Mouse (Mus musculus): ENCODE measurements around the gene Cdkn1c.

Gene Cdkn1c

DNA sequence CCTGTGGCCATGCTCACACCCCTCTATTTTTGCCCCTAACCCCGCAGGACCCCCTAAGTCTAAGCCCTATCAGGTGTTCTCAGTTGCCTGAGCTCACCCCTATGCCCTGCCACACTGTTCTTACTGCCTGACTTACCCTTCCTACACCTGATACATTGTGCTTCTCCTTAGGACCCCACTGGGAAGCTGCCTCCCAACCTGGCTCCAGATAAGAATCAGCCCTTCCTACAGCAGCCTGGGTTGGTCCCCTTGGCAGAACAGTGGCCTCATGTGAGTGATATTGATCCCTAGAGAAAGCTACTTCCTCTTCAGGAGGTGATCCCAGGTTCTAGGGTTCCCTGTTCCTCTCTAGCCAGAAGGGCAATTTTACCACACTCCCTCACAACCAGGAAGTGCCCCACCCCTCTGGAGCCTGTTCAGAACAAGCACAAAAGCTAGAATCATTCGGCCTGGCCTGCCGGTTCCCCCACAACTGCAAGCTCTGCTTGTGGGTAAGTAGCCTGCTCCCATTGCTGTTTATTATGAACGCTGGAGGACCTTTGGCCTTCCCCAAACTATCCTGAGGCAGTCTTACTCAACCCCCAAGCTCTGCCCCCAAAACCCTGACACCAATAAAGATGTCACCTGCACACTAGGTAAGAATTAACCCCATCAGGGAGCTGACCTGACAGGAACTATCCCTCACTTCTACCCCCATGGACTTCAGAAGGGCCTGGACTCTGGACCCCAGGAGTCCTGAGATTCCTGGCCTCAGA, 12.7 kb upstream of the Cdkn1c start, which contains the start of gene Slc22a18:
Gene Slc22a18, plus strand, starts transcription at position 390 of the 755 bp plus-strand sequence.
- DNase-seq (ENCODE audit: low read depth, low spot score) = no peak

GRCm38 (mm10) chr7:143469946-143470345, 9.1 kb upstream of the Cdkn1c start:
- DNase-seq (ENCODE audit: low read depth, low spot score) = peak; percentile 75

DNA sequence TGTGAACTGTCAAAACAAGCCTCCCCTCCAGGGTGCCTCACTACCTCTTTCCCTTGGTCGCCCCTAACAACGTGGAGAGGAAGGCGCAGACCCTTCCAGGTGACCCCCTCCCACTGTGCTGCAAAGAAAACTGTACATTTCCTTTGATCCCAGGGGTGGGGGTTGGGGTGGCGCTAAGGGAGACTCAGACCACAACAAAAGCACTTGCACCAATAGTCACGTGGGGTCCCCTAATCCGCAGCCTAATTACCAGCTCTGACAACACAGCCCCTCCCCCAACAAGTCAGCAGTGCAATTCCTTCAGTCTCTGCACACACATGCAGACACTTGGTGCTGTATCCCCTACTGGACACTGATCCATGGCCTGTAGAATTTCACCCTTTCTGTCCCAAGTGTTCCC, 6.9 kb upstream of the Cdkn1c start:
- no peak for DNase-seq (ENCODE audit: low read depth, low spot score)

- peak; percentile 82 for DNase-seq (ENCODE audit: low read depth, low spot score)
Measured at GRCm38 (mm10) chr7:143466099-143466677, 5.3 kb upstream of the Cdkn1c start.

- peak; percentile 57 for DNase-seq (ENCODE audit: low read depth, low spot score)
Measured at GRCm38 (mm10) chr7:143464811-143465560, 4.1 kb upstream of the Cdkn1c start.

DNA sequence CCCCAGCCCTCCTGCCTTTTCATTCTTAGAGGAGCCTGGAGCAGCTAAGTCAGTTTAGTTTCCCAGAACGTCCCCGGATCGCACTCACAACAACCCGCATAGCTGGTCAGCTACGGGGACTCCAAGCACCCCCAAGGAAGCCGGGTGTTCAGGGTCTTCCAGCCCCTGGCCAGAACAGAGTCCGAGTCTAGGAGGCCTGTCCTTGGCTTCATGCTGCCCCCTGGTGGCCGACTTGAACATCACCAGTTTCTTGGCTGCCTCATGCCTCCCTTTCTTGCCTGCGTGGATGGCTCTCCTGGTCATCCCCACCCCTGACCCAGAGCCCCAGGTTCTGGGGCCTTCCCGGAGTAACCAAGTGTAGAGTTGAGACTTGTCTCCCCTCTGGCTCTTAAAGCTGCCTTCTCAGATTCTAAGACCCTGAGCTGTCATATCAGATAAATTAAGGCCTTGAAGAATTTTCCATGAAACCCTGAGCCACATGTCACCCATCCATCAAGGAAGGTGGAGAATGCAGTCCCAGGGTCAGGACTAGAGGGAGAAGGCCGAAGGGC, 3.1 kb upstream of the Cdkn1c start:
- DNase-seq (ENCODE audit: low read depth, low spot score) = peak; percentile 81

- DNase-seq (ENCODE audit: low read depth, low spot score) = no peak
Measured at GRCm38 (mm10) chr7:143462516-143462915, 1.7 kb upstream of the Cdkn1c start.

- peak; percentile 35 for DNase-seq (ENCODE audit: low read depth, low spot score)
Measured at GRCm38 (mm10) chr7:143461920-143462319, 1.1 kb upstream of the Cdkn1c start.

- DNase-seq (ENCODE audit: low read depth, low spot score) = no peak
Measured at GRCm38 (mm10) chr7:143461294-143461870, 532 bp upstream of the Cdkn1c start.

DNA sequence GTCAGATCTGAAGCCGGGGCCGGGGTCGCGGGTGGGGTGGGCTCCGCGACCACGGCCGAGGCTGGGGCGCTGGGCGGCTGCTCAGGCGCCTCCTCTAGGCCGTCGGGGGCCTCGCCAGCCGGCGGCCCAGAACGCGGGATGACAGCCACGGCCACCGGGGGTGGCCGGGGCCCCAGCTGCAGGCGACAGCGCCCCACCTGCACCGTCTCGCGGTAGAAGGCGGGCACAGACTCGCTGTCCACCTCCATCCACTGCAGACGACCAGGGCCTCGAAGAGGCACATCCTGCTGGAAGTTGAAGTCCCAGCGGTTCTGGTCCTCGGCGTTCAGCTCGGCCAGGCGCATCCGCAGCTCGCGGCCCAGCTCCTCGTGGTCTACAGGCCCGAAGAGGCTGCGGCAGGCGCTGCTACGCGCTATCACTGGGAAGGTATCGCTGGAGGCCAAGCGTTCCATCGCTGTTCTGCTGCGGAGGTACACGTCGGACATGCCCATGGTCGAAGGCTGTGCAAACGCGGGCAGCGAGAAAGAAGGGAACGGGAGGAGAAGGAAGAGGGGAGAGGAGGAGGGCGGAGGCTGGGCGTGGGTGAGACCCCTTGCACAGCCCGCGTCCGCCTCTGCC, 524 bp downstream of the Cdkn1c start:
- no peak for DNase-seq (ENCODE audit: low read depth, low spot score)

- peak; percentile 32 for DNase-seq (ENCODE audit: low read depth, low spot score)
Measured at GRCm38 (mm10) chr7:143459332-143460211, 1.3 kb downstream of the Cdkn1c start.

- DNase-seq (ENCODE audit: low read depth, low spot score) = no peak
Measured at GRCm38 (mm10) chr7:143458963-143459331, 1.9 kb downstream of the Cdkn1c start.

- no peak for DNase-seq (ENCODE audit: low read depth, low spot score)
Measured at GRCm38 (mm10) chr7:143447130-143447529, 13.7 kb downstream of the Cdkn1c start.

DNA sequence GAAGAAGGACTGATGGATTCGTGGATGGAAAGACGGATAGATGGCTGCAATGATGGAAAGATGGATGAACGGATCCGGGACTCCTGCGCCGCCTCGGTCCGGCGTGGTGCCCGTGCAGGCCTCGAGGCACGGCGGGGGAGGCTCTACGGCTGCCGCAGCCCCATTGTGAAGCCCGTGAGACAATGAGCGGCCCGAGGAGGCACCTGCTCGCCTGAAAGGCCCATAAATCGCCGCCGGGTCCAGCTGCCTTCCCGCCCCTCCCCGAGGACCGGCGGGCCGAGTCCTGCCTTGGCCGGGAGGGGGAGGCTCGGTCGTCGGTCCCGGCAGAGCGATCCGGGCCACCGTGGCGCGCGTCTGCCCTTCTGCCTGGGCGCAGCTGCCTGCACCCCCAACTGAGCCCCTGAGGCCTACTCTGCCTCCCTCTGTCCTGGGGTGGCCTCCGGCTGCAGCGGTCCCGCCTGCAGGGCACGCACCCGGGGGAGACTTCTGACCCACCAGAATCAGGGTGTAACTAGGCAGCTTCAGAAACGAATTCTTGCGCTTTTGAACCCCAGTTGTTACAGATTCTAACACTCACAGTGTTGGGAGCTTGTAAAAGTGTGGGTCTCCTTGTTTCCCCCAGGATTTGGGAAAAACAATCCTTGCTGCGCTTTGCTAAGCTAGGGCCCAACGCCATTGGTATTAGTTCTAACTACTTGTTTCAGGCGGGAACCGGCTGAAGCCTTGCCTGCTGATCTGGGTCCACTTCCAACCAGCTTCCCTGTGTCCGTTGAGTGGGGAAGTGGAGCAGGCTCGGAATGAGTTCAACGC, 15.0 kb downstream of the Cdkn1c start:
- DNase-seq (ENCODE audit: low read depth, low spot score) = no peak

GRCm38 (mm10) chr7:143444955-143445648, 15.7 kb downstream of the Cdkn1c start:
- no peak for DNase-seq (ENCODE audit: low read depth, low spot score)

DNA sequence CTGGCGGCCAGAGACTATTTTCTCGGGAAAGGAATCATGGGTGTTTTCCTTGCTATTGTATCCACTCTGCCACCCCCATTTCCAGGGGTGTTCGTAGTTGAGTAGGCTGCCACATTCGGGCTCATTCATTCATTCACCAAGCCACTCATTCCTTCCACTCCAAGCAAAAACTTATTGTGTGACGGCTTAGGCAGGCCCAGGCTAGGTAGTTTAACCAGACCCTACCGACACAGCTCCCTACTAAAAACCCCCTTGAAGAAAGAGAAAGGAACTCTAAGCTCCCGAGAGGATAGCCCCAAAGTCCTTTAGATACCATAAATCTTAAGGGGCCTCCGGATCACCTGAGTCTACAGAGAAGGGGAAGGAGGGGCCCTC, 16.3 kb downstream of the Cdkn1c start:
- no peak for DNase-seq (ENCODE audit: low read depth, low spot score)

GRCm38 (mm10) chr7:143438965-143439364, 21.9 kb downstream of the Cdkn1c start:
- DNase-seq (ENCODE audit: low read depth, low spot score) = no peak

GRCm38 (mm10) chr7:143437894-143438581, 22.8 kb downstream of the Cdkn1c start:
- DNase-seq (ENCODE audit: low read depth, low spot score) = no peak

Measured in CD4-positive, CD25-positive, alpha-beta regulatory T cell, adult 2 months (primary cell).